Mouse (Mus musculus): ENCODE data around the gene Gli1.

Gene Gli1

DNA sequence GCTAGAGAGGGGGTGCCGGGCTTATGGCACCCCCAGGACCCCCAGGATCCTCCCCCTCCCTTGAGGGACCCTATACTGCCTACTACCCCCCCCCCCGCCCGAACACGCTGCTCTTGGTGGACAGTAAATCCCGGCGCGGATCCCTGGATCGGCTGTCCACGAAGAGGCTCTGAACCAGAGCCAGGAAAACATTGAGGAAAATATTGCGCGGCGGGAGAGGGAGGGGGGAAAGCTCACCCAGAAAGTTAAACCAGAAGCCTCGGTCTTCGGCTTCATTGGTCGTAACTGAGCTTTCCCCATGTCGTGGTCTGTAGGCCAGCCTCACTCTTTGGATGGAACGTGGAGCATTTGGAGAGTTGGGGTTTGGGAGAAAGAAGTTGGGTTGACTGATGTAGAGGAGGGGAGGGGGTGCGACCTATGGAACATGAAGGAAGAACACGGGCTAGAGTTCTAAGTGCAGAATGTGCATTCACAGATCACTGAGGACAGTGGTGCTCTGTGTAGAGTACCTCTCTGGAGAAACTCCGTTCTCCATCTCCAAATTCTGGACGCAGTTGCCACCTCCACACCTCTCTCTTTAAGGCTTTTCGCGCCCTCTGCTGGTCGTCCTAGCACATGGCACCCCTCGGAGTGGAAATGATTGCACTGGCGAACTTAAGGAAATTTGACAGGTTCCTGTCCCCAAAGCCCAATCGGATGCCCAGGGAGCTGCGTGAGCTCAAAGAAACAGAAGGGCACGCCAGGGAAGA, at the start of gene Gli1:
Gene Gli1 (minus strand): TSS at position 84 of the 749 bp plus-strand sequence.
- DNase-seq (ENCODE audit: low spot score in 2 of 2) = peak; percentile 70 to 76

- DNase-seq (ENCODE audit: low spot score in 2 of 2) = no peak
Measured at GRCm38 (mm10) chr10:127381743-127382134, 40.0 kb upstream of the Gli1 start.

- DNase-seq (ENCODE audit: low spot score in 2 of 2) = peak; percentile 50 to 51
Measured at GRCm38 (mm10) chr10:127380767-127381742, 39.3 kb upstream of the Gli1 start.

DNA sequence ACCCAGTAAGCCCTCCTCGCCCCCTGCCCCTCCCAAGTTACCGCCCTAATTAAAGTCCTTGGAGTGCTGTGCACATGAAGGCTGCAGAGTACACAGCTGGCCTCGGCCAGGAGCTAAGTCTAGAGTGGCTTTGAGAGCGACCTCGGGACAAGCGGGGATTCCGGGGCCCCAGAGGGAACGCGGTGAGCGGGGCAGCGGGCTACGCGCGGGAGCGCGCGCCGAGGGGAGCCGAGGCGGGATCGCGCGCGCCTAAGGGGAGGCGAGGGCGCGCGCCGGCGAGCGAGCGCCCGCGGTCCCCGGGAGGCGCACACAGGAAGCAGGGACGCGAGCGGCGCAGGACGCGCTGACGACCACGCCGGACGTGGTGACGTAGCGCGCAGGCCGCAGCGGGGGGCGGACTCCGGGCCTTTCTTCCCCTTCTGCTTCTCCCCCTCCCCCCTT, 38.5 kb upstream of the Gli1 start, which contains the start of gene R3hdm2:
Gene R3hdm2 (plus strand): TSS at position 77 of the 441 bp plus-strand sequence.
- DNase-seq (ENCODE audit: low spot score in 2 of 2) = peak; percentile 85 to 89

- DNase-seq (ENCODE audit: low spot score in 2 of 2) = no peak
Measured at GRCm38 (mm10) chr10:127379654-127380053, 37.9 kb upstream of the Gli1 start.

DNA sequence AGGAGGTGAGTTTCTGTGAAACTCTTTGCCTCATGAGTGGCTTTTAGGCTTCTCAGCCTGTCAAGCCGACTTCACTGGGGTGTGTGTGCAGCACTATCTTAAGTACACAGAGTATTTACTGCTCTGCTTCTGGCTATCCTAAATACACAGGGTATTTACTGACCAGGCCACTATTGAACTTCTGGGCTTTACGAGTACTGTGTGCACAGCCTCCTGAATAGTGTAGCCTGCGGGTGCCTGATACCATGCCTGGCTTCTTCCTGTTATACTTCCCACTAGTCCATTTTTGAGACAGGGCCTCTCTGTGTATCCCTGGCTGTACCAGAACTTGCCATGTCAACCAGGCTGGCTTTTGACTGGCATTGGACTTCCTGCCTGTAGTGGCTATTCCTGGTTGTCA, 35.9 kb upstream of the Gli1 start:
- DNase-seq (ENCODE audit: low spot score in 2 of 2) = no peak

DNA sequence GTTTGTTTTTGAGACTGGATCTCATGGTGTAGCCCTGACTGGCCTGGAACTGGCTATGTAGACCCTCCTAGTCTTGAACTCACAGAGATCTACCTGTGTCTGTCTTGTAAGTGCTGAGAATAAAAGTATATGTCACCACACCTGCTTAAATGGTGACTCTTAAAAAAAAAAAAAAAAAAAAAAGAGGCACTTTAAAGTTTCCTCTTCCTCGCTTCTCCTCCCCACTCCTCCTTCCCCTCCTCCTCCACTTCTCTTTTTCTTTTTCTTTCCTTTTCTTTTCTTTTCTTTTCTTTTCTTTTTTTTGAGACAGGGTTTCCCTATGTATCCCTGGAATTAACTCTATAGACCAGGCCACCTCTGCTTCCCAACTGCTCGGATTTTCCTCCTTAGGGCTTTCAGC, 29.2 kb upstream of the Gli1 start:
- no peak for DNase-seq (ENCODE audit: low spot score in 2 of 2)

DNA sequence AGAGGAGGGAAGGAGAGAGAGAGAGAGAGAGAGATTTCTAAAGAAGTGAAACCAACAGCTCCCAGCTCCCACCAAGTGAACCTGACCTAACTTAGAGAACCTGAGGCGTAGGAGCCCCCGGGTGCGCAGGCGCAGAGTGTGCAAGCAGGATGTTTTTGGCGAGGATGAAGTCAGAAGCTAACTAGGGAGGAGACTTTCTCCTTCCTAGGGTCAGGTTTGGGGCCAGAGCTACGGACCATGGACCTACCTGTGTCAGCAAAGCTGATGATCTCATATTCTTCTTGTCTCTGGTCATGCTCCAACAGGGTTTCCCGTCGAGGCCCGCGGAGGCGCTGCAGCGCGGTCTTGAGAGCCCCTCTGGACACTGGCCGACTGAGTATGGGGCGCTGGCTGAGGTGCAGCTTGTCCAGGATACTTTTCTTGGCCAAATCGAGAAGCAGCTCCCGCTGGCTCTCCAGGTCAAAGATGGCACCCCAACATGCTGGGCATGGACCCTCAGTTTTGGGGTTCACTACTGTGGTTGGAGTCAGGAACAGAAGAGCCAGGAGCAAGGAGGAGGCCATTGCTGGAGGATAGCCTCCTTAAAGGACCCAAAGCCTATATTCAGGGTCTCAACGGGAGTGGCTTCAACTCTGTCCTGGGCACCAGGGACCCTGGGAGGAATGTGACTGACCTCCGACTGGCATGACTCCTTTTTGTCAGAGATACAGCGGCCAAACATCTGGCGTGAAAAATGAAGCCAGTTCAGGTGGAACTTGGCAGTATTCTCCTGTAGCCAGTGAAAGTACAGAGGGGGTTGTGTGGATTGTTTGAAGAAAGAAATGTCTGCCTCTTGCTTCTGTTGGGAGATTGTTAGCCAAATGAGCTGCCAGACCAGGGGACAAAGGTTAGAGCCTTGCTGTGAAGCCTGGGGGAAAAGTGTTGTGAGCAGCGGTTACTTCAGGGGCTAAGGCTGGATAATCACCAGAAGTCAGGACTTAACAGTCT, 28.4 kb upstream of the Gli1 start, which contains the start of gene Inhbc:
Gene Inhbc (minus strand): TSS at position 598 of the 987 bp plus-strand sequence.
- no peak for DNase-seq (ENCODE audit: low spot score in 2 of 2)

GRCm38 (mm10) chr10:127368273-127368672, 26.5 kb upstream of the Gli1 start:
- no peak for DNase-seq (ENCODE audit: low spot score in 2 of 2)

DNA sequence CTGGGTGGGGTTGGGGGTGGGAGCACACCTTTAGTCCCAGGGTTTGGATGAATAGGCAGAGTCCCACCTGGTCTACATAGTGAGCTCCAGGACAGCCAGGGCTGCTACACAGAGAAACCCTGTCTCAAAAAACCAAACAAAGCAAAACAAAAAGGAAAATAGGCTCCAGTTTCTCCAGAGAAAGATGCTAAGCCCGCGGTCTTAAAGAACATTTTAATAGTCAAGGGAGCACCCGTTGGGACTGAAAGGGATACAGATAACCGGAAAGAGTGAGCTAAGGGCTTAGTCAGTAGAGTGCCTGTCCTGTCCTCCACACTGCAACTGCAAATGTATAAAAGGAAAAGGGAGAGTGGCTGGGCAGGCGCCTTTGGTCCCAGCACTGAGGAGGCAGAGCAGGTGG, 25.3 kb upstream of the Gli1 start:
- DNase-seq (ENCODE audit: low spot score in 2 of 2) = no peak

DNA sequence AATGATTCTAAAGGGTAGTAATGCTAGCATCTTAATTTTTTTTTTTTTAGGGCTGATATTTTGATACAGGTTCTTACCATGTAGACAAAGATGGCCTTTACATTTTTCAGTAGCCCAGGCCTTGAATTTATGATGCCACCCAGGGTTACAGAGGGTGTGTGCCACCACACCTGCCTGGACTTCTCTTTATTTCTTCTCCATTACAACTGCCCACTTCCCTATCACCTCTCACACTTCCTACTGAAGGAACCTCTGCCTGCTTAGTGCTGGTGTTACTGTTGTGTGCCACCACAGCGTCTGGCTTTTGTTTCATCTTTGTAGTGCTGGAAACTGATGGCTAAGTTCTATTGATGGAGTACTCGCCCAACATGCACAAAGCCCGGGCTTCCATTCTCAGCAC, 18.9 kb upstream of the Gli1 start:
- no peak for DNase-seq (ENCODE audit: low spot score in 2 of 2)

- no peak for DNase-seq (ENCODE audit: low spot score in 2 of 2)
Measured at GRCm38 (mm10) chr10:127355336-127355735, 13.6 kb upstream of the Gli1 start.

GRCm38 (mm10) chr10:127353909-127354895, 12.4 kb upstream of the Gli1 start, which contains the start of gene Inhbe:
Gene Inhbe (minus strand): TSS chr10:127354411.
- peak in 1 of 2 experiments; percentile 18 for DNase-seq (ENCODE audit: low spot score in 2 of 2)

- DNase-seq (ENCODE audit: low spot score in 2 of 2) = no peak
Measured at GRCm38 (mm10) chr10:127352766-127353165, 11.0 kb upstream of the Gli1 start.

GRCm38 (mm10) chr10:127352187-127352586, 10.4 kb upstream of the Gli1 start:
- no peak for DNase-seq (ENCODE audit: low spot score in 2 of 2)

DNA sequence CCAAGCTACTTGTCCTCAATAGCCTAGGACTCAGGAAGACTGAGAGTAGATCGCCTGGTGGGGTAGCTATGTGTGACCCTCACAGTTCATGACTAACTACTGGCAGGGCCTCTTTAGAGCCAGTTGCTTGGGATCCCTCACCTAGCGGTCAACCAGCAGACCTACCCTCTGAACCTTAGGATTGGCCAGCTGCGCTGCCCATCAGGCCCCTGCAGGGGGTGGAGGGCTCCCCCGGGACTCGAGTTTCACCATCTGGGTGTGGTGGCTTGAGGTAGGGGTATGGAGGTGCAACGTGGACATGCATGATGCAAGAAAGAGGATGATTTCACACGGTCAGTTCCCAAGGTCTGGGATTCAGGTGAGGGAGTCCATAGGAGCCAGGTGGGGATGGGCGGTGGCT, 9.9 kb upstream of the Gli1 start:
- DNase-seq (ENCODE audit: low spot score in 2 of 2) = no peak

DNA sequence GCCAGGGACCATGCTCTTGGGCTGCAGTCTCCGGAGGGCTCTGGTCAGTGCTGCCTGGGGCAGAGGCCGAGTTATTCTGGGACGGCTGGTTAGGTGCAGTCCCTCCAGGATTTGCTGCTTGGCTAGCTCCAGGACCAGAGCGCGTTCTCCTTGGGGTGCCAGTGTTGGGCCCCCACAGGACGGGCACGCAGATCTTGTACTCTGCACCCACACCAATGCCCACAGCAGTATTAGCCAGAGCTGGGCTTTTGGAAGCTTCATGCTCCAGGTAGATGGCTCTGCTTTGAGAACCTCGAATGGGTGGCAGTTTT, 9.5 kb upstream of the Gli1 start:
- DNase-seq (ENCODE audit: low spot score in 2 of 2) = no peak

DNA sequence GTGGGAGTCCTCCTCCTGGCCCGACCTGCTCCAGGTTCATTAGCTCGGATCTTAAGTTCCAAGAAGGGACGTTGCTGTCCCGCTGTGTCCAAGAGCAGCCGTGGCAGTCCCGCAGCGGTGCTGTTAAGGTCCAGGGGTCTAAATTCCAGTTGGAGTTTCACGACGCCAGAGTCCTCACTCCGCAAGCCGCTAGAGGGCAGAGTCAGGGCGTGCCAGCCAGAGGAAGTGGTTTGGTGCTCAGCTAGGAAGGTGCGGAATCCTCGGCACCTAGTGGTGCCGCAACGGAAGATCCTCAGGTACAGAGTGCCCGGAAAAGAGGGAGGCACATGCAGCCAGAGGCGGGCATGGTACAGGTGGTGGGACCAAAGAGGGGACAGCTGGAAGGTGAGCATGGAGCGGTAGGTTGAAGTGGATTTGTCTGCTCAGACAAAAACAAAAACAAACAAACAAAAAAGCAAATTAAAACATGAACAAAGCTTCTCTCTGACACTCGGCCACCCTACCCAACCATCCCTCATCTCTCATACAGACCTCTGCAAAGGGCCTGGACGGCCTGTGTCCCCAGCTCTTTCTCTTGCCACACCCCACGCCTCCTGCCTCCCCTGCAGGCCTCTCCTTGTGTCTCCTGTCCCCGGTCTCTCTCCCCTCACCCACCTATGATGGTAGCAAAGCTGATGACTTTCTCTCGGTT, 9.0 kb upstream of the Gli1 start:
- DNase-seq (ENCODE audit: low spot score in 2 of 2) = peak; percentile 44 to 63

GRCm38 (mm10) chr10:127349810-127350209, 8.0 kb upstream of the Gli1 start:
- no peak for DNase-seq (ENCODE audit: low spot score in 2 of 2)
